In genomic region chr16:72670240-72671038, GRCm38 (mm10) we compare ENCODE assay signal across 19 mouse cellular contexts.
DNase-seq lines count a peak whose midpoint lies in the region; ATAC-seq lines count a peak whose summit lies in the region.
"Had no signal": no experiment of that assay in that cellular context is flagged by ENCODE, and none has a peak within 500 bp of the region (broad histone marks: within the 10 kb centered on the region; RNA-seq: fewer than 3 reads in every experiment).

No protein-coding gene starts in this region.

- no peaks in the 10 kb centered on the region for H3K9me3 ChIP-seq in hindbrain, embryonic 12.5 days (replicated peaks)
- H3K9me3 ChIP-seq in hindbrain, embryonic 16.5 days (ENCODE audit: control insufficient read depth, low read length), result no peaks in the 10 kb centered on the region
- H3K9me3 ChIP-seq in midbrain, embryonic 13.5 days, result no peaks in the 10 kb centered on the region
- H3K9me3 ChIP-seq in midbrain, embryonic 10.5 days (replicated peaks), result no peaks in the 10 kb centered on the region
- H3K9me3 ChIP-seq: embryonic facial prominence, embryonic 12.5 days; liver, embryonic 13.5 days; lung, embryonic 15.5 days had no signal

- ATAC-seq in hindbrain, embryonic 12.5 days (ENCODE audit: low FRiP score), result peak; percentile 46; the same call in 1 of the 2 replicates
- ATAC-seq in hindbrain, embryonic 16.5 days, result no peak
- peak; percentile 77 for ATAC-seq in midbrain, embryonic 13.5 days
- peak; percentile 87 to 89 for ATAC-seq in hematopoietic stem cell, adult 5-6 weeks (replicated peaks in 1 of 2; ENCODE audit: insufficient read depth in 1 of 2, low FRiP score in 2 of 2, low TSS enrichment in 1 of 2, low read depth in 1 of 2, poor library complexity in 2 of 2, severe bottlenecking in 2 of 2)

- peak; percentile 33 for DNase-seq in embryo, embryonic 9.5 days (ENCODE audit: extremely low spot score)
- no peak for DNase-seq in embryo, embryonic 10.5 days (ENCODE audit: low spot score)
- DNase-seq in midbrain, embryonic 10.5 days (ENCODE audit: low spot score), result no peak
- DNase-seq in layer of hippocampus, adult 9-11 months, result no peak
- DNase-seq: cerebellum, postnatal 10 days; gastrocnemius, adult 2 months; heart, adult 18-20 months; kidney, adult 2 months; liver, embryonic 13.5 days; right cerebral cortex, adult 18-20 months; thymus, postnatal 4 days had no signal

- H3K4me1 ChIP-seq in hindbrain, embryonic 12.5 days, result peaks cover 30% of the 10 kb centered on the region
- H3K4me1 ChIP-seq in hindbrain, embryonic 16.5 days (ENCODE audit: control insufficient read depth, insufficient read depth, low read depth, low read length), result no peaks in the 10 kb centered on the region
- H3K4me1 ChIP-seq in midbrain, embryonic 13.5 days (replicated peaks), result peaks cover 49% of the 10 kb centered on the region
- peaks cover 37% of the 10 kb centered on the region for H3K4me1 ChIP-seq in midbrain, embryonic 10.5 days

- H3K27me3 ChIP-seq in hindbrain, embryonic 12.5 days, result no peaks in the 10 kb centered on the region
- H3K27me3 ChIP-seq in hindbrain, embryonic 16.5 days (replicated peaks; ENCODE audit: control insufficient read depth, insufficient read depth, low read length), result no peaks in the 10 kb centered on the region
- H3K27me3 ChIP-seq in midbrain, embryonic 13.5 days, result no peaks in the 10 kb centered on the region
- H3K27me3 ChIP-seq in midbrain, embryonic 10.5 days (ENCODE audit: low read depth, poor library complexity, severe bottlenecking), result no peaks in the 10 kb centered on the region
- H3K27me3 ChIP-seq: embryonic facial prominence, embryonic 12.5 days; liver, embryonic 13.5 days; lung, embryonic 15.5 days had no signal

- H3K27ac ChIP-seq in hindbrain, embryonic 12.5 days, result no peak overlapping the region
- H3K27ac ChIP-seq in hindbrain, embryonic 16.5 days (ENCODE audit: low read depth, low read length), result no peak overlapping the region
- H3K27ac ChIP-seq in midbrain, embryonic 13.5 days, result 0 out of 2 replicates have a peak overlapping the region, but pooled peaks have one; percentile 17
- H3K27ac ChIP-seq in midbrain, embryonic 10.5 days (replicated peaks), result no peak overlapping the region
- H3K27ac ChIP-seq: embryonic facial prominence, embryonic 12.5 days; gastrocnemius, adult 2 months; layer of hippocampus, adult 2 months; liver, embryonic 13.5 days; lung, embryonic 15.5 days; macrophage had no signal

- H3K4me2 ChIP-seq in hindbrain, embryonic 12.5 days (replicated peaks), result no peak overlapping the region
- no peak overlapping the region for H3K4me2 ChIP-seq in hindbrain, embryonic 16.5 days (ENCODE audit: low read length)
- H3K4me2 ChIP-seq in midbrain, embryonic 13.5 days (replicated peaks), result peak overlapping the region; percentile 25
- H3K4me2 ChIP-seq: embryonic facial prominence, embryonic 12.5 days; liver, embryonic 13.5 days; lung, embryonic 15.5 days had no signal

- H3K36me3 ChIP-seq in hindbrain, embryonic 12.5 days, result no peaks in the 10 kb centered on the region
- no peaks in the 10 kb centered on the region for H3K36me3 ChIP-seq in hindbrain, embryonic 16.5 days (ENCODE audit: control insufficient read depth, insufficient read depth, low read length)
- H3K36me3 ChIP-seq in midbrain, embryonic 13.5 days, result no peaks in the 10 kb centered on the region
- H3K36me3 ChIP-seq in midbrain, embryonic 10.5 days, result peaks cover 12% of the 10 kb centered on the region
- H3K36me3 ChIP-seq: liver, embryonic 13.5 days; lung, embryonic 15.5 days had no signal

- 32% methylated on average over 6 of the region's 6 CpGs for WGBS in hindbrain, embryonic 12.5 days
- 44% methylated on average over 6 of the region's 6 CpGs for WGBS in hindbrain, embryonic 16.5 days
- WGBS in midbrain, embryonic 13.5 days, result 29% methylated on average over 6 of the region's 6 CpGs
- 29% methylated on average over 6 of the region's 6 CpGs for WGBS in midbrain, embryonic 10.5 days

- H3K9ac ChIP-seq in hindbrain, embryonic 12.5 days, result no peak overlapping the region
- H3K9ac ChIP-seq in hindbrain, embryonic 16.5 days (ENCODE audit: low read depth, low read length), result no peak overlapping the region
- no peak overlapping the region for H3K9ac ChIP-seq in midbrain, embryonic 13.5 days (replicated peaks)
- H3K9ac ChIP-seq: embryonic facial prominence, embryonic 12.5 days; liver, embryonic 13.5 days; lung, embryonic 15.5 days had no signal

- H3K4me3 ChIP-seq in hindbrain, embryonic 12.5 days, result no peak overlapping the region
- H3K4me3 ChIP-seq in hindbrain, embryonic 16.5 days (ENCODE audit: low read length), result no peak overlapping the region
- H3K4me3 ChIP-seq in midbrain, embryonic 13.5 days (replicated peaks), result no peak overlapping the region
- no peak overlapping the region for H3K4me3 ChIP-seq in midbrain, embryonic 10.5 days
- H3K4me3 ChIP-seq: embryonic facial prominence, embryonic 12.5 days; gastrocnemius, adult 2 months; layer of hippocampus, adult 2 months; liver, embryonic 13.5 days; lung, embryonic 15.5 days had no signal
